Mouse (Mus musculus) stomach, postnatal 0 days (tissue): ENCODE results near the gene Slc38a1. TPM values are rescaled to one million over a fixed set of nuclear protein-coding genes. Genes with fewer than 3 reads are reported as not detected.
A peak's percentile ranks its signal among the peaks of the same experiment; 100 is the strongest.

Experiments used
- ATAC-seq: fragments of 200-750 bp; cut with Nextera tagmentation; 2 replicates; pipeline ENCODE4 v1.8.0; 2017; ENCODE audit not compliant: low FRiP score, low TSS enrichment
- DNase-seq: peaks from one replicate; pipeline ENCODE4 v3.0.0-alpha.2; 2016; ENCODE audit warnings: low spot score
- H3K27ac ChIP-seq: fragments of 300-500 bp; sonication (generic); replicated peaks from 2 replicates; pipeline ENCODE4 v1.5.1; 2014; ENCODE audit warnings: mild to moderate bottlenecking, control low read depth
- H3K27me3 ChIP-seq: fragments of 300-500 bp; sonication (generic); 2 replicates; pipeline ENCODE4 v1.6.1; 2014; ENCODE audit warnings: low read length; ENCODE audit not compliant: control insufficient read depth, insufficient read depth
- H3K36me3 ChIP-seq: fragments of 300-500 bp; sonication (generic); 2 replicates; pipeline ENCODE4 v1.6.1; 2014; ENCODE audit warnings: low read length, mixed read lengths; ENCODE audit not compliant: control insufficient read depth, insufficient read depth
- H3K4me1 ChIP-seq: fragments of 300-500 bp; sonication (generic); replicated peaks from 2 replicates; pipeline ENCODE4 v1.6.1; 2014; ENCODE audit warnings: antibody characterized with exemption; ENCODE audit not compliant: control insufficient read depth, insufficient read depth
- H3K4me2 ChIP-seq: fragments of 300-500 bp; sonication (generic); replicated peaks from 2 replicates; pipeline ENCODE4 v1.6.1; 2014; ENCODE audit warnings: low read depth, mild to moderate bottlenecking, control low read depth, moderate library complexity
- H3K4me3 ChIP-seq: fragments of 300-500 bp; sonication (generic); 2 replicates; pipeline ENCODE4 v1.5.1; 2014; ENCODE audit warnings: low read depth, low read length, control low read depth
- H3K9ac ChIP-seq: fragments of 300-500 bp; sonication (generic); 2 replicates; pipeline ENCODE4 v1.6.1; 2014; ENCODE audit warnings: mild to moderate bottlenecking, low read length, control low read depth, mixed read lengths
- H3K9me3 ChIP-seq: fragments of 300-500 bp; sonication (generic); 2 replicates; pipeline ENCODE4 v1.6.1; 2016; ENCODE audit warnings: low read length; ENCODE audit not compliant: control insufficient read depth
- CTCF ChIP-seq: IDR thresholded peaks from 2 replicates; pipeline ENCODE4 v1.5.1; 2016; ENCODE audit warnings: antibody characterized with exemption, low read depth, mild to moderate bottlenecking, moderate library complexity
- EP300 ChIP-seq: optimal IDR thresholded peaks from 2 replicates; pipeline ENCODE3; 2016; ENCODE audit warnings: antibody characterized with exemption
- WGBS: fragments of 180-500 bp; shearing (Covaris S2); extraction: QIAGEN DNeasy Blood & Tissue Kit; methylation state at CpG from one replicate; pipeline ENCODE4 v1.1.7; 2014; 5-methylcytosine and 5-hydroxymethylcytosine counted together
- polyA plus RNA-seq: library from polyadenylated mRNA; unstranded; fragments of >200 nt; fragmentation: Nextera tagmentation; extraction: Ambion mirVana; gene quantifications from 2 replicates; pipeline ENCODE4 v1.2.1, GENCODE M21; 2015

Gene Slc38a1
- polyA plus RNA-seq, 1 experiment from 2014 or later, result 38.5 TPM

DNA sequence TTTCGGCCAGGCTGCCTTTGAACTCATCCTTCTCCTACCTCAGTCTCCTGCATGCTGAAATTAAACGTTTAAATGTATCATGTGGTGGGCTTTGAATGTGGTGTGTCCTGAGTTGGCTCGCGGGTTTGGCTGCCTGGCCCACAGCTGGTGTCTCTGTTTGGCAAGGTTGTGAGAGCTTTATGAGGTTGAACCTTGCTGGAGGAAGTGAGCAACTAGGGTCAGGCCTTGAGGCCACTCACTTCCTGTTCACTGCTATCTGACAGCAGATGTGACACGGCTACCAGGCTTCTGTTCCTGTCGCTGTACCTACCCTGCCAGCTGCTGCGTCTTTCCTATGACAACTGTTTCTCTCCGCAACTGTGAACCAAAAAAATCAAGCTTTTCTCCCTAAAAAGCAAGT is 12.0 kb upstream of the Slc38a1 start:
- no peak overlapping the region for H3K4me2 ChIP-seq
- no peak overlapping the region for H3K4me3 ChIP-seq
- DNase-seq (no peak), ATAC-seq (no peak)
- no peaks in the 10 kb centered on the region for H3K9me3 ChIP-seq
- H3K27me3 ChIP-seq, result no peaks in the 10 kb centered on the region
- 62% methylated on average over 8 of the region's 8 CpGs for WGBS
- H3K4me1 ChIP-seq, result no peaks in the 10 kb centered on the region
- TF ChIP-seq EP300, result no peak
- TF ChIP-seq CTCF, result no peak
- H3K36me3 ChIP-seq, result no peaks in the 10 kb centered on the region
- no peak overlapping the region for H3K27ac ChIP-seq
- no peak overlapping the region for H3K9ac ChIP-seq

DNA sequence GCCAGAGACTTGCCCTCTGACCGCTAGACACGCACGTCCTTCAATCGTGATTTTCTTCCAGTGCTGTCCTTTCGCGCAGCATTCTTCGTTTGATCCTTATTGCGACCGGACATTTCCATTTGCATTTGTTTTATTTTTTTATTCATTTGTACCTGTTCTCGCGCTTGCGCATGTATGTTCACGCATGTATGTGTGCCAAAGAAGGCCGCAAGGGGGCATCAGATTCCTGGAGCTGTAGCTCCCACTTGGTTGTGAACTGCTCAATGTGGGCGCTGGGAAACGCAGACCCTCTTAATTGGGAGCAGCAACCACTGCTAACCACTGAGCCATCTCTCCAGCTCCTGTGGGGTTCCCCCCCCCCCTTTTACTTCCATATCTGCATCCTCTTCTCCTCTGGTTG is 10.3 kb upstream of the Slc38a1 start:
- DNase-seq, result no peak
- Histone ChIP-seq H3K4me1 (no peaks in the 10 kb centered on the region), H3K9me3 (no peaks in the 10 kb centered on the region), H3K27me3 (no peaks in the 10 kb centered on the region), H3K36me3 (no peaks in the 10 kb centered on the region), H3K4me3 (no peak overlapping the region), H3K27ac (no peak overlapping the region), H3K9ac (no peak overlapping the region), H3K4me2 (no peak overlapping the region)
- ATAC-seq, result no peak
- TF ChIP-seq CTCF (no peak), EP300 (no peak)
- WGBS, result 95% methylated on average over 16 of the region's 16 CpGs

DNA sequence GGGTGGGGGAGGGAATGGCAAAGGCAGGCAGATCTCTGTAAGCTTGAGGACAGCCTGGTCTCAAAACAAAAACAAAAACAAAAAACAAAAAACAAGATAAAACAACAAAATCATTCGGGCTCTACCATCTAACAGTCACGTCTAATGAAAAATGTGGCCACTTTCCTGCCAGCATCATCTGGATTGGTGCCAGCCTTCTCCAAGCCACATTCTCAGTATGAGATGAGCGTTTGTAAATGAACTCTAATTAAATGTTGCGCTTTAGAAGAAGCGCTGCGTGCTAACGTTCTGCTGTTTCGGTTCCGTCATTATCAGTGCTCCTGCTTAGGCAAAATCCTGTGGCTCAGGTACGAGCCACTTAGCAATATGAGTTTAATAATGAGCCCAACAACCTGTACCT is 9.8 kb upstream of the Slc38a1 start:
- Histone ChIP-seq H3K4me2 (no peak overlapping the region), H3K9ac (no peak overlapping the region), H3K4me3 (no peak overlapping the region), H3K27me3 (no peaks in the 10 kb centered on the region), H3K9me3 (no peaks in the 10 kb centered on the region), H3K27ac (no peak overlapping the region), H3K4me1 (no peaks in the 10 kb centered on the region), H3K36me3 (no peaks in the 10 kb centered on the region)
- ATAC-seq (no peak), DNase-seq (no peak)
- WGBS, result 85% methylated on average over 10 of the region's 10 CpGs
- TF ChIP-seq EP300 (no peak), CTCF (no peak)

DNA sequence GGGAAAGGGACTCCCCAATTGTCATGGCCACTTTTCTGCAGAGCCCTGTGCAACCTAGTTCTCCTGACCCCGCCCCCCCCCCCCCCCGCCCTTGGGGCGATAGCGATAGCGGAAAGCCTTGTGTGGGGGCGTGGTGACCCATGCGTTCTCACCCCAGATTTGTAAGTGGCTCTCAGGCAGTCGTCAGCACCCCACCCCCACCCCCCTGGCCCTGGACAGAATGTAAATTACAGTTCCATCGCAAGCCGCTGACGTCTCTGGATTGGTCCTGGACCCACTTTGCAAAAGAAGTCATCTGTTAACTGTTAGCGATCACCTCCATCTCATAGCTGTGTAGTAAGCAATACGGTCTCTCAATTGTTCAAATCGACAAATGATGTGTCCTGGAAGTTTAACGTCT is 4.7 kb upstream of the Slc38a1 start:
- no peaks in the 10 kb centered on the region for H3K9me3 ChIP-seq
- DNase-seq (peak; percentile 22), ATAC-seq (no peak)
- 29% methylated on average over 14 of the region's 15 CpGs for WGBS
- no peak for TF ChIP-seq EP300
- TF ChIP-seq CTCF, result no peak
- no peak overlapping the region for H3K9ac ChIP-seq
- H3K27me3 ChIP-seq, result no peaks in the 10 kb centered on the region
- no peaks in the 10 kb centered on the region for H3K36me3 ChIP-seq
- H3K27ac ChIP-seq, result no peak overlapping the region
- H3K4me3 ChIP-seq, result no peak overlapping the region
- H3K4me1 ChIP-seq, result 0 out of 2 replicates have a peak, but pooled peaks cover 2% of the 10 kb centered on the region
- H3K4me2 ChIP-seq, result no peak overlapping the region

DNA sequence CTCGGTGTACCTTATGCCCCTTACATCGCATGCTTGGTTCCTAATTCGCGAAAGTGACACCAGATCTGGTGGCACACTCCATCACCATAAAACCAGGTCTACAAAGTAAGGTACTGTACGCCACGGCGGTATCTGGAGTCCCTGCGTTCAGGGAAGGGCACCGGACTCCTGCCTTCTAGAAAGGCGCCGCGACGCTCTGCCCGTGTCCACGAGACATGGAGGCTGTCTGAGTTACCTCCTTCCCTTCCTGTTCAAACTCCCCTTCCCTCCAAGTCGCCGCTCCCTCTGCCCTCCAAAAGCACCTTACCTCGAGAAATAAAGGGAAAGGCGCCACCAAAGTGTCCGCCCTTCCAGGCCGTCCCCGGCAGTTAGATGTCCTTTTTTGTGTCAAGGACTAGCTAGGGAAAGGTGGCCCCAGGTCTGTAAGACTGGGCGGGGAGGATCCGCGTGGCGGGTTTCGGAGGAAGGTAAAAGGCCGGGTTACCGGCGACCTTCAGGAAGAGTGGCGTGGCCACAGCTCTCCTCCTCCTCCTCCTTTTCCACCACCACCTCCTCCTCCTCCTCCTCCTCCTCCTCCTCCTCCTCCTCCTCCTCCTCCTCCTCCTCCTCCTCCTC is 785 bp downstream of the Slc38a1 start:
- Histone ChIP-seq H3K9me3 (no peaks in the 10 kb centered on the region), H3K4me2 (peak overlapping the region; percentile 95), H3K27me3 (no peaks in the 10 kb centered on the region), H3K4me1 (0 out of 2 replicates have a peak, but pooled peaks cover 2% of the 10 kb centered on the region), H3K27ac (peak overlapping the region; percentile 90), H3K4me3 (peak overlapping the region; percentile 66), H3K36me3 (no peaks in the 10 kb centered on the region), H3K9ac (peak overlapping the region; percentile 74)
- under 1% methylated on average over 30 of the region's 31 CpGs for WGBS
- peak; percentile 53 for DNase-seq
- ATAC-seq, result peak; percentile 8
- TF ChIP-seq EP300 (no peak), CTCF (no peak)

DNA sequence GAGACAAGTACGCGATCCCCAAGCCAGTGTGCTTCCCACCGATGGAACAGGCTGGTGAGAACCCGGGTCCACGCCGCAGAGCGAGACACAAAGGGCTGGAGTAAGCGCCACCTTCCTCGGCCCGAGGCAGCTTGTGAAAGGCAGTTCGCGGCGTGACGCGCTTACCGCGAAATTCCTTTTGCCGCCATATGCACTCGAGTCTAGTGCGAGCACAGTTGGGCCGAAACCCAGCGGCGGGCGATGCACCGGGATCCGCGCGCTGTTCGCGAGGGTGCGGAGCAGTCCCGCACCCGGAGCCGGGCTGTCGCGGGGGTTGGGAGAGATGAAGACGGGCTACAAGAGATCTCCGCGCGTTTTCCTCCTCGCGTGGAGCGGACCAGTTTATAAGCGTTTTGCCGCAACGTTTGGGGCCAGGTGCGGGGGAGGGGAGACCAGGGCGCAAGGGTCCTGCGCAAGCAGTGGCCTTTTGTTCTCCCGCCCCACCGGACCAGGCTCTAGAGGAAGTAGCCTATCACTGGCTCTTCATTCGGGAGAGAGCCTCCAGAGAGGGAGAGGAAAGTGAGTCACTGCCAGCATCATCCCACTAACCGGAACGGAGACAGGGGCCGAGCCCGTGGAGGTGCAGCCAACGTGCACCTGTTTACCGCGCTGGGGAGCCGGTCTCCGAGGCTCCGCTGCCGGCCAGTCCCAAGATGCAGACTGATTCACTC is 1.4 kb downstream of the Slc38a1 start:
- Histone ChIP-seq H3K36me3 (no peaks in the 10 kb centered on the region), H3K27me3 (no peaks in the 10 kb centered on the region), H3K4me2 (peak overlapping the region; percentile 95), H3K4me3 (peak overlapping the region; percentile 66), H3K27ac (peak overlapping the region; percentile 90), H3K9ac (peak overlapping the region; percentile 74), H3K4me1 (0 out of 2 replicates have a peak, but pooled peaks cover 2% of the 10 kb centered on the region), H3K9me3 (no peaks in the 10 kb centered on the region)
- TF ChIP-seq EP300, result no peak
- TF ChIP-seq CTCF, result no peak
- WGBS, result under 1% methylated on average over 63 of the region's 63 CpGs
- ATAC-seq (peak; percentile 83), DNase-seq (peak; percentile 73)
